18 mouse cellular contexts compared by ENCODE assay signal in the genomic region with DNA sequence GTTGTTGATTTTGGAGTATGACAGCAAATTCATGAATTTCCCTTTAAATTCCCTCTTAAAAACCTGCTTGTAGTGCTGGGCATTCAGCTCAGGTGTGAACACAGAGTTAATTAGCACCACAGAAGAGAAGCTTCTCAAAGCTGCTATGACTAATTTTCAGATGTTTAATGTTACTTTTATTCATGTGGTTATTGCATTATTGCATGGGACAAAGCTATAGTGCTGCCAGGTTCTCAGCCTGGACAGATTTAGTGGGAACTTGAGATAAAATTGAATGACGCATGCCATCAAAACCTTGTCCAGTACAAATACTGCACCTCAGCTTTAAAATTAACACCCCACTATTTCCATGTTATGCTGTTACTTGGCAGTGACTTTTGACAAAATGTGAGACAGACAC.
"Had no signal": no experiment of that assay in that cellular context is flagged by ENCODE, and none has a peak within 500 bp of the region (broad histone marks: within the 10 kb centered on the region; RNA-seq: fewer than 3 reads in every experiment).

No protein-coding gene starts in this region.

- H3K4me1 ChIP-seq: midbrain, embryonic 13.5 days; midbrain, embryonic 15.5 days; neural tube, embryonic 13.5 days; neural tube, embryonic 15.5 days; stomach, embryonic 15.5 days had no signal

- H3K9ac ChIP-seq: lung, embryonic 14.5 days; midbrain, embryonic 13.5 days; midbrain, embryonic 15.5 days; neural tube, embryonic 13.5 days; neural tube, embryonic 15.5 days; stomach, embryonic 15.5 days had no signal

- ATAC-seq: midbrain, embryonic 13.5 days; midbrain, embryonic 15.5 days had no signal

- H3K4me2 ChIP-seq: lung, embryonic 14.5 days; midbrain, embryonic 13.5 days; midbrain, embryonic 15.5 days; neural tube, embryonic 13.5 days; neural tube, embryonic 15.5 days; stomach, embryonic 15.5 days had no signal

- H3K27me3 ChIP-seq: midbrain, embryonic 13.5 days; midbrain, embryonic 15.5 days; neural tube, embryonic 13.5 days; neural tube, embryonic 15.5 days; stomach, embryonic 15.5 days had no signal

- DNase-seq: lung, adult 18-20 months; lung, embryonic 14.5 days; lung, postnatal 10 days; retina, postnatal 1 day; right cerebral cortex, adult 18-20 months; right cerebral cortex, postnatal 25 days; thymus, adult 2 months; thymus, postnatal 25 days; thymus, postnatal 4 days had no signal

- H3K4me3 ChIP-seq: midbrain, embryonic 10.5 days; midbrain, embryonic 13.5 days; midbrain, embryonic 15.5 days; myocyte; neural tube, embryonic 13.5 days; neural tube, embryonic 15.5 days; stomach, embryonic 15.5 days had no signal

- H3K36me3 ChIP-seq: midbrain, embryonic 10.5 days; midbrain, embryonic 13.5 days; midbrain, embryonic 15.5 days; neural tube, embryonic 13.5 days; neural tube, embryonic 15.5 days; stomach, embryonic 15.5 days had no signal

- H3K9me3 ChIP-seq: midbrain, embryonic 10.5 days; midbrain, embryonic 13.5 days; midbrain, embryonic 15.5 days; neural tube, embryonic 13.5 days; neural tube, embryonic 15.5 days; stomach, embryonic 15.5 days had no signal

- H3K27ac ChIP-seq: macrophage; midbrain, embryonic 10.5 days; midbrain, embryonic 13.5 days; midbrain, embryonic 15.5 days; neural tube, embryonic 13.5 days; neural tube, embryonic 15.5 days; stomach, embryonic 15.5 days; stomach, postnatal 0 days had no signal
